Mouse (Mus musculus): Measurements from ENCODE around the gene Arfgef3.

DNA sequence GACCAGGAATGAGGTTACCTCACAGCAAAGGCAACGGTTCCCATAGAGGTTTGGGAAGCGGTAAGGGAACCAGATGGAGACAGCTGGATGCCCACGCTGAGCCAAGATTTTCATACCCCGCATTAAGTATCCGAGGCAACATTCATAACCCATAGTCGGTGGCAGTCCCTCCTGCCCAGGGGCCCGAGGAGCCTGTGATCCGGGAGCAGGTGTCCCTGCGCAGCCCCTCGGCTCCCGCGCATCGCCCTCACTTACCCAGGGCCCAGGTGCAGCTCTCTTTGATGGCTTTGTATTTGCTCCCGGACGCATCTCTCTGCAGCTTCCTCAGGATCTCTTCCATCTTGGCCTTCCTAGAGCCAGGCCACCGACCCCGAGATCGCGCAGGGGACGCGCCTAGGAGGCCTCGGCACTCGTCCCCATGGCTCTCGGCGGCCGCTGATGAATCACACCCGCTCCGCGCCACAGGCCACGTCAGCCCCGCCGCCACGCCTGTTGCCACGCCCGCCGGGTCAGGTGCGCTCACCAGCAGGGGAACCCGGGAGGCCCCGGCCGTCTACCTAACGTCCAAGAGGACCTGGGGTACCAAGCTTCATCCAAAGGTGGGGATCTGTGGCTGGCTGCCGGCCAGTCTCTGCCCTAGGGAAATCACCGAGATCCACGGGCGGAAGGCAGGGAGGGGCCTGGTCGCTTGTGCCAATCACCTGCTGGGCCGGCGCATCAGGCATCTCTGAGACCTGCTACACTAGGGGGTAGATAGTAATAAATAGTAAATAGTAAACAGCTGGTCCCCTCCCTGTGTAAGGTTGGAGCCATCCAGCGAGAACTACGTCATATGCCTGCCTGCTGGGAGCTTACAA lies at the start of gene Arfgef3:
- TF ChIP-seq CTCF (IDR thresholded peaks at IDR 0.05) (no peak), EP300 (IDR thresholded peaks at IDR 0.05) (no peak)
